Mouse (Mus musculus) adrenal gland, adult 8-10 months (tissue): ENCODE data around the gene Hyal5. TPM values are rescaled to one million over a fixed set of nuclear protein-coding genes. Genes with fewer than 3 reads are reported as not detected.

Experiments used
- DNase-seq: peaks from one replicate; pipeline ENCODE4 v3.0.0; 2022
- total RNA-seq, 4 experiments: library from RNA; stranded (reverse); gene quantifications; 2 replicates each; pipeline ENCODE4 v1.2.4; 2022

Hyal5 gene
- total RNA-seq: not detected

GRCm38 (mm10) chr6:24857697-24858096 lies at the start of gene Hyal5:
TSS of gene Hyal5 (plus strand) at chr6:24857997.
- no peak for DNase-seq

GRCm38 (mm10) chr6:24822070-24822469 lies 35.7 kb upstream of the Hyal5 start:
- no peak for DNase-seq

- DNase-seq: no peak
Observed at GRCm38 (mm10) chr6:24860320-24860719, 2.5 kb downstream of the Hyal5 start.

GRCm38 (mm10) chr6:24863649-24864048 lies 5.9 kb downstream of the Hyal5 start:
- no peak for DNase-seq

GRCm38 (mm10) chr6:24894146-24894873 lies 36.5 kb downstream of the Hyal5 start:
- peak; percentile 14 for DNase-seq

GRCm38 (mm10) chr6:24894874-24895183 lies 37.0 kb downstream of the Hyal5 start:
- DNase-seq: no peak

- no peak for DNase-seq
Observed at GRCm38 (mm10) chr6:24905101-24905500, 47.3 kb downstream of the Hyal5 start.

- no peak for DNase-seq
Observed at GRCm38 (mm10) chr6:24907824-24908223, 50.0 kb downstream of the Hyal5 start.

- DNase-seq: no peak
Observed at GRCm38 (mm10) chr6:24910016-24910727, 52.4 kb downstream of the Hyal5 start.

- no peak for DNase-seq
Observed at GRCm38 (mm10) chr6:24910728-24911105, 52.9 kb downstream of the Hyal5 start.

GRCm38 (mm10) chr6:24913591-24913990 lies 55.8 kb downstream of the Hyal5 start:
- no peak for DNase-seq

- no peak for DNase-seq
Observed at GRCm38 (mm10) chr6:24925076-24925785, 67.4 kb downstream of the Hyal5 start.

Other genes with a start within 250 kb of the Hyal5 start
- gene Wasl, start 193.0 kb upstream of the Hyal5 start, total RNA-seq: 10 to 100 TPM; 58.4 to 74.0 (median 63.4) TPM
- not detected for gene Hyal6, start 124.8 kb upstream of the Hyal5 start, total RNA-seq
- gene Hyal4, start 109.7 kb upstream of the Hyal5 start, total RNA-seq: not detected
- gene Spam1, start 66.8 kb upstream of the Hyal5 start, total RNA-seq: not detected
- under 1 TPM; 0.15 to 0.37 (median 0.28) TPM for gene Tmem229a, start 98.3 kb downstream of the Hyal5 start, total RNA-seq